Mouse (Mus musculus): ENCODE measurements around the gene Rbm20.
A peak's percentile ranks its signal among the peaks of the same experiment; 100 is the strongest.
"Not testable (repeated sequence)": the region's sequence is repeated elsewhere in the genome, so short reads cannot be mapped to it uniquely, and the experiment has no call there.

Rbm20 gene

GRCm38 (mm10) chr19:53793994-53794890 is 117.1 kb downstream of the Rbm20 start:
- no peak for DNase-seq

DNA sequence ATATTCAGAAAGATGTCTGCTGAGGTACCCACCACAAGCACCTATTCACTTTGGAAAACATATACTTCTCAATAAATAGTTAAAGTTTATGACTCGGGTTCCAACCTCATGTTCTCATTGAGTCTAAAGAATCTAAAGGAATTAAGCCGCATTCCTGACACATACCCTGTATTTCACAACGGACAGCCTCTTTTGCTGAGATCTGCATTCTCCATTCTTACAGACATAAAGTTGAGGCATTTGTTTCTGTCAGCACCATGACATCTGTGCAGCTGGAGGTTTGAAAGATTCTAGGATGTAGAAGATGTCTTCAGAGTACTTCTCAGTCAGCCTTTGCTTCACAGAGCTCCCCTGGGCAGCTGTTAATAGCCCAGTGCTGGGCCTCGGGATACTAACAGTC is 117.9 kb downstream of the Rbm20 start:
- no peak for DNase-seq

DNA sequence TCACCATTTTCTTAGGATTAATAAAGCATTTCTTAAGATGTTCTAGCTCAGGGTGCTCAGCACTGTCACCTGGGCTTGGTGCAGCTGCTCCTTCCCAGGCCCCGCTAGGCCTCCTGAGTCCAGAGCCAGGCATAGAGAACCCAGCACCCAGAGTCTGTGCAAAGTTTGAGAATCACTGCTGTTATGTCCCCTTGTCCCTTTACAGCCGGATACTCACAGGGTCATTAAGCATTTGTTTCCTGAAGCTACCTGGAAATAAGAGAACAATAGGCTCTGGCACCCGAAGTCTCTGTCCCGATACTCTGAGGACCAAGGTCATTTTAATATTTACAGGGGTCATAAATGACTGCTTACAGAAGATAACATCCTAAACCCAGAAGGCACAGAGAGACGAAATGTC is 118.9 kb downstream of the Rbm20 start:
- DNase-seq = no peak

- no peak for DNase-seq
Measured at GRCm38 (mm10) chr19:53797770-53798169, 120.7 kb downstream of the Rbm20 start.

DNA sequence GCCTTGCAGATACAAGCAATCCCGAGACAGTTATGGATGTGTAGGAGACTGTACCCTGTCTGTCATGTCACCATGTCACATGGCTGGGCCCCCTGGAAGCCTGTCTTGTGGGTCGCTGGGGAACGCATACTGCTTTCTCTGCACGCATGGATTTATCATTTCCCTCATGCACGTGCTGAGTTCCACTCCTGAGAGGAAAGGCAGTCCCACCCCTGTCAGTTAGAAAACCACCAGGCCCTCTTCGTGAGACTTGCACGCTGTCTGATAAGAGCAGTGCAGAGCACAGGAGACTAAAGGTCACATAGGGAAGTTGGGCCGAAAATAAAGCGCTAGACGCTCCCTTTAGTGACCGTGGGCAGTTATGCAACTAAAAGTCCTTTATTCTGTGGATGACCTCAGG is 122.8 kb downstream of the Rbm20 start:
- DNase-seq = no peak

DNA sequence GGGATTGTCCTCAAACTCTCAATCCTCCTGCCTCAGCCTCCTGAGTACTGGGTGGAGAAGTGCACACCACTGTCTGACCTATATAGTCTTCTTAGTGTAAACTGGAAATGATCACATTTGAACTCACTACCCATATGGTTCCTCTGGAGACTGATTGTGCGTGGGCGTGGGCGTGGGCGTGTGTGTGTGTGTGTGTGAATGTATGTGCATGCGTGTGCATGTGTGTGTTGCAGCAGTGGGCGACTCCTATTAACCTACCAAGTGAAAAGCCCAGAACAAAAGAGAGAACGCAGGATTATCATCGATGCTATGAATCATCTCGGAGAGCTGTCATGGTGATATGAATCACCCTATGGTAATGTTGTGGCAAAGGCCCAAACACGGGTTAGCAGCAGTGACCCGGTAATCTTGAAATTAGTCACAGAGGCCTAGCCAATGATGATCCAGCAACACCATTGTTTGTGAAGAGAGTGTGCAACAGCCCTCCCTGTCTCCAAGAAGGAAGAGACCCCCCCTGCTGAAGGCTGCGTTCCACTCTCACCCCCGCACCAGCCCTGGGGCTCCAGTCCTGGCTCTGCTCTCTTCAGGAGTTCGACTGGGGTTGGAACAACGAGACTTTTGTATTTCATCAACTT is 123.4 kb downstream of the Rbm20 start:
- DNase-seq = no peak

DNA sequence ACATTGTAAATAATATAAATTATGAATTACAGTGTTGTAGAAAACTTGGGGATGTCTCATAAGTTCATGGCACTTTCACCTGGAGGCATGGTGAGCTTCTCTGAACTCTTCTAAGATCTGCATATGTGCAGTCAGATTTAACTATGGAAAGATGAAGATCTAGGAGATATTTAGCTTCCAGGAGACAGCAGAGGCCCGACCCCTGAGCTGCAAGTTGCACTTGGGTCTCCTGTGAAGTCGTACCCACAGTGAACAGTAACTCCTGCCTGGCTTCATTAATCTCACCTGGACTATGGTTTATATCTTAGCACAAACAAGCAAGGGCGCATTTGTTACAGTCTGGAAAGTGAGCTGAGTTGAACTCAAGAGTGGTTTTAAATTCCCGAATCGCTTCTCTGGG is 124.3 kb downstream of the Rbm20 start:
- no peak for DNase-seq

GRCm38 (mm10) chr19:53801789-53802683 is 124.9 kb downstream of the Rbm20 start:
- DNase-seq = no peak

- no peak for DNase-seq
Measured at GRCm38 (mm10) chr19:53803954-53804353, 126.8 kb downstream of the Rbm20 start.

DNA sequence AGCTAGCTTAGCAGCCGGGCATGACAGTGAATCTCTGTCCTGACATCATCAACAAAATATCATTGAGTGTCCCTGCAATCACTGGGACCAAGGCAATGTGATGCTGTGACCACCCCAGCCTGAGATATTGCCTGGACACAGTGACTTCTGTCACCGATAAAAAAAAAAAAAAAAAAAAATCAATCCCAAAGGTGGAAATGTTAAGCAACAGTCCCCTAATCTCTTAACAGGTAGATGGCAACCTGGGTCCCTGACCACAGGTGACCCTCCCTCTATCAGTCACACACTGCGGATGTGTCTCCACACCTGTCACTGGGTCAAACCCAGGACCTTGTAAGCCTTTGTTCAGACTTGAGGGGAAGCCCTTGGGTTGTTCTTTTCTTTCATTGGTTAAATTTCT is 128.0 kb downstream of the Rbm20 start:
- no peak for DNase-seq

DNA sequence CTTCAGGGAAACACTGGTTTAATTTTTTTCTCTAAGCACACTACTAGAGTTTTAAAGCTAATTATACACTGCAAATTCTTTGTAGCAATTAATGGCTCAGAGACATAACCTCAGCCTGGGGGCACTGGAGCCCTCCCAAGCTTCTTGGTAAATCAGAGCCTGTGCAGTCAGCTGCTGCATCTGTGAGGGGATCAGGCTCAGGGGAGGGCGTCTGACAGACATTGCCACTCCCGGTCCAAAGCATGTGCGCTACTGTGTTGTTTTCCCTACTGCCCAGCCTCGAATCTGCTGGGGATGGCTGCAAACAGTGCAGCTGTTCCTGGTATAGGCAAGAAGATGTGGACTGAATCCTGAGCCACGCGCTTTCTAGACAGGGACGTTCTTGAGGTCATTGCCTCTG is 129.0 kb downstream of the Rbm20 start:
- DNase-seq = no peak

GRCm38 (mm10) chr19:53806526-53807275 is 129.6 kb downstream of the Rbm20 start:
- not testable (repeated sequence) for DNase-seq

DNA sequence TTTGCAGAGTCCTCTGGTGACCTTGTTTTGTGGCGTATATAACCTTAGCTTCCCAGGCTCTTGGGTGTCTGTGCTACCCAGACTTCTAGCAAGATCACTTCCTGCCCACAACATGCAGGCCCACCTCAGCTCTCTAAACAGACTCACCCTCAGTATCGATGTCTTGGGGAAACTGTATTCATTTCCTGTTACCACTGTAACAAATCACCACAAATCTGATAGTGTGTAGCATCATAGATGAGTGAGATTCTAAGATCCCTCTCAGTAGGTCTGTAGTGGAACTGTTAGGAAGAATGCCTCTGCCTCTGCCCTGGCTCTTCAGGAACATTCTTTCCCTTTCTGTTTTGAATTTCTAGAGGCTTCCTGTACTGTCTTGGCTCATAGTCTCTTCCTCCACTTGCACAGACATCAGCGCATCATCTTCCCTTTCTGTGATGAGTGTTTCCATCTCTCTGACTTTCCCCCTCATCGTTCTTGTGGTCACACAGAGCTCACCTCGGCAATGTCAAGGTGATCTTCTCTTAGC is 130.2 kb downstream of the Rbm20 start:
- DNase-seq = no peak

- DNase-seq = peak; percentile 66
Measured at GRCm38 (mm10) chr19:53808041-53808777, 131.1 kb downstream of the Rbm20 start.

- peak; percentile 84 for DNase-seq
Measured at GRCm38 (mm10) chr19:53809185-53809861, 132.2 kb downstream of the Rbm20 start.

GRCm38 (mm10) chr19:53810024-53810423 is 132.9 kb downstream of the Rbm20 start:
- no peak for DNase-seq

- DNase-seq = no peak
Measured at GRCm38 (mm10) chr19:53810584-53810983, 133.5 kb downstream of the Rbm20 start.

DNA sequence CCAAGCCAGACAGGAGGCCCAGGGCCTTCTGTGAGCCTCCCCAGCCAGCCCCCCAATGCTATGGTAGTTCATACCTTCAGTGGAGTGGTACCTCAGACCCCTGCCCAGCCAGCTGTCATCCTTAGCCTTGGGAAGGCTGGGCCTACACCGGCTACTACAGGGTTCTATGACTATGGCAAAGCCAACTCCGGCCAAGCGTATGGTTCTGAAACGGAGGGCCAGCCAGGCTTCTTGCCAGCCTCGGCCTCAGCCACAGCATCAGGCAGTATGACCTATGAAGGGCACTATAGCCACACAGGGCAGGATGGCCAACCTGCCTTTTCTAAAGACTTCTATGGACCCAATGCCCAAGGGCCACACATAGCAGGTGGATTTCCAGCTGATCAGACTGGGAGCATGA is 136.5 kb downstream of the Rbm20 start:
- no peak for DNase-seq

DNA sequence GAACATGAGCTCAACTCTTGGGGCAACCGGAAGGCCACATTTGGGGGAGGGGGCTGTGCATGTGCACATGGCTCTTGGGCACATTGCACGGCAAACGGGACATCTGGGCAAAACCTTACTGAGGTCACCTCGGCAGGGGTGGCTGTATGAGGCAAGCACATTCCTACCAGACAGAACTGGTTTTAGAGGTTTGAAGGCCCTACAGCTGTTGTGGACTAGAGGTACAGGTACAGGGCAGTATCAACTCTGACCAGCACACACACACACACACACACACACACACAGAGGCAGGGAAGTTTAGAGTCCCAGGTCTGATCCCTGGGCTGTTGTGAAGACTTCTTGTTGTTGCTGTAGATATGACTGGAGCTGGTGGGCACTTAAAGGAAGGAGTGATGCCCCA is 138.6 kb downstream of the Rbm20 start:
- DNase-seq = no peak

- no peak for DNase-seq
Measured at GRCm38 (mm10) chr19:53816242-53816641, 139.1 kb downstream of the Rbm20 start.

- no peak for DNase-seq
Measured at GRCm38 (mm10) chr19:53819299-53819698, 142.2 kb downstream of the Rbm20 start.
